Mouse (Mus musculus): ENCODE results near the gene Zfp219.

DNA sequence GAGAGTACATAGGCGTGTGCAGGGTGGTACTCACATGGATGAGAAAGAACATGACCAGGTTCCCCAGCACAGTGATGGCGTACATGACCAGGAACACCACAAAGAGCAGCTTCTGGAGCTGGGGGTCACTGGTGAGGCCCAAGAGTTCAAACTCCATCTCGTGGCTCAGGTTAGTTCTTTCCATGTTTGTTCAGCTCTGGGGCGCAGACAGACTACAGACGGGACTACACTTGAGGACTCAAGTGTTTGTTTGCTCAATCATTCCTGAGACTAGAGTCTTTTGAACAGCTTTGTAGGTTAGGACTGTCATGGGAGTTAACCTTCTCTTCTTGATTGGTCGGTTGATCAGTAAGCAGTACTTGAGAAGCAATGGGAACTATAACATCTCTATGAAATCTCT, 15.4 kb upstream of the Zfp219 start:
- no peak for TF ChIP-seq MYOD1 (IDR thresholded peaks at IDR 0.05; ENCODE audit: control insufficient read depth in 1 of 3, insufficient read length in 2 of 3, low read depth in 2 of 3)
- no peak for TF ChIP-seq POLR2AphosphoS2 (IDR thresholded peaks at IDR 0.05; ENCODE audit: insufficient read length, low read depth)
- no peak for TF ChIP-seq CEBPB (IDR thresholded peaks at IDR 0.05; ENCODE audit: insufficient read depth, poor library complexity, severe bottlenecking)
- TF ChIP-seq POLR2A (IDR thresholded peaks at IDR 0.05; ENCODE audit: insufficient read length, low read depth), result no peak
